Mouse (Mus musculus): ENCODE data around the gene Elf2. TPM values are rescaled to one million over a fixed set of nuclear protein-coding genes. Genes with fewer than 3 reads are reported as not detected.

The Elf2 gene
- polyA plus RNA-seq, 1 experiment from 2014 or later, result 38.6 TPM

GRCm38 (mm10) chr3:51248600-51248999 is 91.9 kb downstream of the Elf2 start:
- no peak overlapping the region for H3K9ac ChIP-seq (ENCODE audit: low read depth, low read length)
- H3K9me3 ChIP-seq (ENCODE audit: control insufficient read depth), result no peaks in the 10 kb centered on the region
- TF ChIP-seq CTCF (IDR thresholded peaks at IDR 0.05; ENCODE audit: low read depth), result no peak
- no peak overlapping the region for H3K4me3 ChIP-seq (ENCODE audit: low read depth, low read length)
- H3K36me3 ChIP-seq (ENCODE audit: control insufficient read depth, insufficient read depth), result peaks cover 38% of the 10 kb centered on the region
- no peak for ATAC-seq
- WGBS, result 93% methylated on average over 6 of the region's 6 CpGs
- H3K27ac ChIP-seq (ENCODE audit: low read depth, low read length), result no peak overlapping the region
- no peak overlapping the region for H3K4me2 ChIP-seq (replicated peaks; ENCODE audit: low read depth)
- no peaks in the 10 kb centered on the region for H3K4me1 ChIP-seq (replicated peaks; ENCODE audit: control insufficient read depth, insufficient read depth, low read length)
- H3K27me3 ChIP-seq (replicated peaks; ENCODE audit: control insufficient read depth, insufficient read depth, low read length), result no peaks in the 10 kb centered on the region

- H3K9me3 ChIP-seq (ENCODE audit: control insufficient read depth), result no peaks in the 10 kb centered on the region
- H3K9ac ChIP-seq (ENCODE audit: low read depth, low read length), result no peak overlapping the region
- H3K36me3 ChIP-seq (ENCODE audit: control insufficient read depth, insufficient read depth), result peaks cover 29% of the 10 kb centered on the region
- 65% methylated on average over 16 of the region's 16 CpGs for WGBS
- H3K4me2 ChIP-seq (replicated peaks; ENCODE audit: low read depth), result no peak overlapping the region
- H3K27me3 ChIP-seq (replicated peaks; ENCODE audit: control insufficient read depth, insufficient read depth, low read length), result no peaks in the 10 kb centered on the region
- H3K4me3 ChIP-seq (ENCODE audit: low read depth, low read length), result no peak overlapping the region
- TF ChIP-seq CTCF (IDR thresholded peaks at IDR 0.05; ENCODE audit: low read depth), result no peak
- no peak overlapping the region for H3K27ac ChIP-seq (ENCODE audit: low read depth, low read length)
- no peak for ATAC-seq
- H3K4me1 ChIP-seq (replicated peaks; ENCODE audit: control insufficient read depth, insufficient read depth, low read length), result no peaks in the 10 kb centered on the region
Observed at GRCm38 (mm10) chr3:51247704-51248103, 92.8 kb downstream of the Elf2 start.

- H3K4me3 ChIP-seq (ENCODE audit: low read depth, low read length), result no peak overlapping the region
- no peaks in the 10 kb centered on the region for H3K36me3 ChIP-seq (ENCODE audit: control insufficient read depth, insufficient read depth)
- H3K27me3 ChIP-seq (replicated peaks; ENCODE audit: control insufficient read depth, insufficient read depth, low read length), result no peaks in the 10 kb centered on the region
- no peak for ATAC-seq
- WGBS, result 92% methylated on average over 3 of the region's 3 CpGs
- H3K4me1 ChIP-seq (replicated peaks; ENCODE audit: control insufficient read depth, insufficient read depth, low read length), result no peaks in the 10 kb centered on the region
- no peaks in the 10 kb centered on the region for H3K9me3 ChIP-seq (ENCODE audit: control insufficient read depth)
- H3K4me2 ChIP-seq (replicated peaks; ENCODE audit: low read depth), result no peak overlapping the region
- H3K27ac ChIP-seq (ENCODE audit: low read depth, low read length), result no peak overlapping the region
- H3K9ac ChIP-seq (ENCODE audit: low read depth, low read length), result no peak overlapping the region
- TF ChIP-seq CTCF (IDR thresholded peaks at IDR 0.05; ENCODE audit: low read depth), result no peak
Observed at GRCm38 (mm10) chr3:51239541-51239940, 100.9 kb downstream of the Elf2 start.

- Histone ChIP-seq H3K9ac (ENCODE audit: low read depth, low read length) (no peak overlapping the region), H3K4me3 (ENCODE audit: low read depth, low read length) (no peak overlapping the region), H3K27ac (ENCODE audit: low read depth, low read length) (no peak overlapping the region), H3K4me2 (replicated peaks; ENCODE audit: low read depth) (no peak overlapping the region), H3K4me1 (replicated peaks; ENCODE audit: control insufficient read depth, insufficient read depth, low read length) (no peaks in the 10 kb centered on the region), H3K27me3 (replicated peaks; ENCODE audit: control insufficient read depth, insufficient read depth, low read length) (no peaks in the 10 kb centered on the region), H3K9me3 (ENCODE audit: control insufficient read depth) (no peaks in the 10 kb centered on the region), H3K36me3 (ENCODE audit: control insufficient read depth, insufficient read depth) (no peaks in the 10 kb centered on the region)
- ATAC-seq, result no peak
- TF ChIP-seq CTCF (IDR thresholded peaks at IDR 0.05; ENCODE audit: low read depth), result no peak
- WGBS, result 67% methylated on average over 7 of the region's 7 CpGs
Observed at GRCm38 (mm10) chr3:51238515-51238914, 101.9 kb downstream of the Elf2 start.

GRCm38 (mm10) chr3:51234752-51235055 is 105.8 kb downstream of the Elf2 start:
- no peaks in the 10 kb centered on the region for H3K4me1 ChIP-seq (replicated peaks; ENCODE audit: control insufficient read depth, insufficient read depth, low read length)
- no peaks in the 10 kb centered on the region for H3K9me3 ChIP-seq (ENCODE audit: control insufficient read depth)
- H3K4me2 ChIP-seq (replicated peaks; ENCODE audit: low read depth), result no peak overlapping the region
- no peak overlapping the region for H3K9ac ChIP-seq (ENCODE audit: low read depth, low read length)
- 65% methylated on average over 5 of the region's 5 CpGs for WGBS
- no peak overlapping the region for H3K4me3 ChIP-seq (ENCODE audit: low read depth, low read length)
- H3K27ac ChIP-seq (ENCODE audit: low read depth, low read length), result no peak overlapping the region
- H3K36me3 ChIP-seq (ENCODE audit: control insufficient read depth, insufficient read depth), result no peaks in the 10 kb centered on the region
- H3K27me3 ChIP-seq (replicated peaks; ENCODE audit: control insufficient read depth, insufficient read depth, low read length), result no peaks in the 10 kb centered on the region
- no peak for TF ChIP-seq CTCF (IDR thresholded peaks at IDR 0.05; ENCODE audit: low read depth)
- no peak for ATAC-seq

GRCm38 (mm10) chr3:51233918-51234751 is 106.3 kb downstream of the Elf2 start:
- 27% methylated on average over 13 of the region's 13 CpGs for WGBS
- peak overlapping the region; percentile 75 for H3K27ac ChIP-seq (ENCODE audit: low read depth, low read length)
- peak; percentile 99 for TF ChIP-seq CTCF (IDR thresholded peaks at IDR 0.05; ENCODE audit: low read depth)

More at GRCm38 (mm10) chr3:51233918-51234751, 106.3 kb downstream of the Elf2 start:
- no peak overlapping the region for H3K9ac ChIP-seq (ENCODE audit: low read depth, low read length)
- peak overlapping the region; percentile 7; the same call in 1 of the 2 replicates for H3K4me2 ChIP-seq (replicated peaks; ENCODE audit: low read depth)
- H3K4me3 ChIP-seq (ENCODE audit: low read depth, low read length), result no peak overlapping the region
- no peaks in the 10 kb centered on the region for H3K4me1 ChIP-seq (replicated peaks; ENCODE audit: control insufficient read depth, insufficient read depth, low read length)
- no peaks in the 10 kb centered on the region for H3K36me3 ChIP-seq (ENCODE audit: control insufficient read depth, insufficient read depth)
- peak; percentile 58 for ATAC-seq
- H3K9me3 ChIP-seq (ENCODE audit: control insufficient read depth), result no peaks in the 10 kb centered on the region
- no peaks in the 10 kb centered on the region for H3K27me3 ChIP-seq (replicated peaks; ENCODE audit: control insufficient read depth, insufficient read depth, low read length)
